Mouse (Mus musculus) heart, embryonic 10.5 days (tissue): Measurements from ENCODE around the gene Pgam5. TPM values are rescaled to one million over a fixed set of nuclear protein-coding genes. Genes with fewer than 3 reads are reported as not detected.

Source experiments
- DNase-seq: peaks from one replicate; pipeline ENCODE4 v3.0.0-alpha.2; 2017; ENCODE audit warnings: low spot score
- H3K27ac ChIP-seq: fragments of 300-500 bp; sonication (generic); 2 replicates; pipeline ENCODE4 v1.5.1; 2016; ENCODE audit warnings: mild to moderate bottlenecking
- H3K27me3 ChIP-seq: fragments of 300-500 bp; sonication (generic); 2 replicates; pipeline ENCODE4 v1.6.1; 2016; ENCODE audit warnings: mild to moderate bottlenecking; ENCODE audit not compliant: poor library complexity, insufficient read depth, severe bottlenecking
- H3K36me3 ChIP-seq: fragments of 300-500 bp; sonication (generic); 2 replicates; pipeline ENCODE4 v1.6.1; 2016; ENCODE audit warnings: mild to moderate bottlenecking, moderate library complexity
- H3K4me1 ChIP-seq: fragments of 300-500 bp; sonication (generic); 2 replicates; pipeline ENCODE4 v1.6.1; 2016; ENCODE audit warnings: mild to moderate bottlenecking
- H3K4me3 ChIP-seq: fragments of 300-500 bp; sonication (generic); 2 replicates; pipeline ENCODE4 v1.5.1; 2016; ENCODE audit warnings: mild to moderate bottlenecking, moderate library complexity
- H3K9me3 ChIP-seq: fragments of 300-500 bp; sonication (generic); 2 replicates; pipeline ENCODE4 v1.6.1; 2016; ENCODE audit warnings: mild to moderate bottlenecking, moderate library complexity
- WGBS: fragments of 180-500 bp; shearing (Covaris S2); methylation state at CpG from one replicate; pipeline ENCODE4 v1.1.7; 2016; 5-methylcytosine and 5-hydroxymethylcytosine counted together
- polyA plus RNA-seq: library from polyadenylated mRNA; unstranded; fragments of >200 nt; fragmentation: Nextera tagmentation; extraction: Ambion mirVana; gene quantifications from 2 replicates; pipeline ENCODE4 v1.2.1, GENCODE M21; 2016

Pgam5 gene
- polyA plus RNA-seq, 1 experiment from 2014 or later = 81.2 TPM

DNA sequence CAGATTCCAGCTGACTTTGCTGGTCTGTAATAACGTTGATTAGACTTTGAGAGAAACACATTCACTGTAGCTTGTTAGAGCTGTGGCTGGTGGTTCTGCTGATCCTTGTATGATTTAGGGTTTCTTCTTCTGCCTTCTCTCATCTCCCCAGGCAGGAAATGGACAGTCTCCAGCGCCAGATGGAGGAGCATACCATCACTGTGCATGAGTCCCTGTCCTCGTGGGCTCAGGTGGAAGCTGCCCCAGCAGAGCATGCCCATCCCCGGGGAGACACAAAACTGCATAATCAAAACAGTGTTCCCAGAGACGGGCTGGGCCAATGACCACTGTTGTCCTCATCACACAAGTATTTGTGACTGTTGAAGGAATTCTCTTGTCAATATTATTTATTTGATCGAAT lies 47.0 kb downstream of the Pgam5 start:
- no peak overlapping the region for H3K27ac ChIP-seq
- no peaks in the 10 kb centered on the region for H3K9me3 ChIP-seq
- whole genome bisulfite sequencing = 82% methylated on average over 6 of the region's 6 CpGs
- H3K4me3 ChIP-seq = no peak overlapping the region
- DNase-seq = no peak
- no peaks in the 10 kb centered on the region for H3K4me1 ChIP-seq
- peaks cover 84% of the 10 kb centered on the region for H3K36me3 ChIP-seq
- no peaks in the 10 kb centered on the region for H3K27me3 ChIP-seq

DNA sequence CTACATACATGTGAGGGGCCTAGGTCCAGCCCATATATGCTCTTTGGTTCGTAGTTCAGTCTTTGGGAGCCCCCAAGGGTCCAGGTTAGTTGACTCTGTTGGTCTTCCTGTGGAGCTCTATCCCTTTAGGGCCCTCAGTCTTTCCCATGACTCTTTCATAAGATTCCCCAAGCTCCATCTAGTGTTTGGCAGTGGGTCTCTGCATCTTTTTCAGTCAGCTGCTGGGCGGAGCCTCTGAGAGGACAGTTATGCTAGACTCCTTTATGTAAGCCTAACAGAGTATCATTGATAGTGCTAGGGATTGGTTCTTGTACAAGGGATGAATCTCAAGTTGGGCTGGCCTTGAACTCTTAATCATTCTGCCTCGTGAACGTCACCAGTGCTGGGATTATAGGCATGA lies 49.4 kb downstream of the Pgam5 start:
- no peak overlapping the region for H3K27ac ChIP-seq
- H3K9me3 ChIP-seq = no peaks in the 10 kb centered on the region
- no peak for DNase-seq
- no peaks in the 10 kb centered on the region for H3K4me1 ChIP-seq
- H3K4me3 ChIP-seq = no peak overlapping the region
- 94% methylated on average over 4 of the region's 4 CpGs for WGBS
- H3K27me3 ChIP-seq = no peaks in the 10 kb centered on the region
- H3K36me3 ChIP-seq = peaks cover 93% of the 10 kb centered on the region

DNA sequence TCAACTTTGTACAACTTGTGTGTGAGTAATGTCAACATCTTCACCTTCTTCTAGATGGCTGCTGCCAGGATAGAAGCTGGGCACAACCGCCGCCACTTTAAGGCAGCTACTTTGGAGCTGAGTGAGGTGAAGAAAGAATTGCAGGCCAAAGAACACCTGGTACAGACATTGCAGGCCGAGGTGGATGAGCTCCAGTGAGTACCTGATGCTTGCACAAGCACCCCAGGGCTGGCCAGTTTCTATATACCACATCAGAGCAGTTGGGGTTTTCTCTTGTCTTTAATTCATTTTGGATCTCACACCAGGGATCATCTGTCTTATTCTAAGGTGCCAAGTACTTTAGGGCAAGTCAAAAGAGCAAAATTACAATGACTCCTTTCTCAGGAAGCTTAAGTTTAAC lies 52.9 kb downstream of the Pgam5 start:
- H3K36me3 ChIP-seq = peaks cover 97% of the 10 kb centered on the region
- no peak overlapping the region for H3K4me3 ChIP-seq
- no peaks in the 10 kb centered on the region for H3K27me3 ChIP-seq
- no peak overlapping the region for H3K27ac ChIP-seq
- no peaks in the 10 kb centered on the region for H3K4me1 ChIP-seq
- 95% methylated on average over 3 of the region's 3 CpGs for WGBS
- DNase-seq = no peak
- no peaks in the 10 kb centered on the region for H3K9me3 ChIP-seq

DNA sequence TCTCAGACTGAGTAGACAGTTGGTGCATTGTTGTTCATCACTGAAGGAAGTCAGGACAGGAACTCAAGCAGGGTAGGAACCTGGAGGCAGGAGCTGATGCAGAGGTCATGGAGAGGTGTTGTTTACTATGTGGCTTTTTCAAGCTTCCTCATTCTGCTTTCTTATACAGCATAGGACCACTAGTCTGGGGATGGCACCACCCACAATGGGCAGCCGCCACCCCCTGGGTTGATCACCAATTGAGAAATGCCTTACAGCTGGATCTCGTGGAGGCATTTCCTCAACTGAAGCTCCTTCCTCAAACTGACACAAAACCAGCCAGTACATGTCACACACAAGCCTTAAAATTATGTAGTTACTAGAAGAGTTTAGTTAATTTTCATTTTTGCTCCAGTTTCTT lies 58.4 kb downstream of the Pgam5 start:
- Histone ChIP-seq H3K9me3 (no peaks in the 10 kb centered on the region), H3K4me1 (no peaks in the 10 kb centered on the region), H3K27me3 (no peaks in the 10 kb centered on the region), H3K4me3 (no peak overlapping the region), H3K36me3 (peaks cover 96% of the 10 kb centered on the region), H3K27ac (no peak overlapping the region)
- DNase-seq = no peak
- 88% methylated on average over 2 of the region's 2 CpGs for WGBS

Other genes starting within 250 kb of the Pgam5 start
- gene Gm17655, start 197.4 kb downstream of the Pgam5 start, polyA plus RNA-seq = 4.2 and 5.5 TPM in 2 replicates
- gene Gm35315, start 175.5 kb downstream of the Pgam5 start, polyA plus RNA-seq = 1.6 and 1.8 TPM in 2 replicates
- gene Plcxd1, start 169.9 kb downstream of the Pgam5 start, polyA plus RNA-seq = 0.84 and 1.1 TPM in 2 replicates
- 25.0 and 33.9 TPM in 2 replicates for gene Gtpbp6, start 161.7 kb downstream of the Pgam5 start, polyA plus RNA-seq
- 2.7 and 3.4 TPM in 2 replicates for gene Zfp605, start 159.8 kb downstream of the Pgam5 start, polyA plus RNA-seq
- gene Chfr, start 134.1 kb downstream of the Pgam5 start, polyA plus RNA-seq = 37.2 and 39.0 TPM in 2 replicates
- gene Golga3, start 93.2 kb downstream of the Pgam5 start, polyA plus RNA-seq = 20.6 and 22.3 TPM in 2 replicates
- 21.7 and 24.1 TPM in 2 replicates for gene Ankle2, start 38.9 kb downstream of the Pgam5 start, polyA plus RNA-seq
- gene Pxmp2, start 16.3 kb upstream of the Pgam5 start, polyA plus RNA-seq = 18.5 and 20.2 TPM in 2 replicates
- 23.8 and 32.4 TPM in 2 replicates for gene Pole, start 16.4 kb upstream of the Pgam5 start, polyA plus RNA-seq
- gene P2rx2, start 73.3 kb upstream of the Pgam5 start, polyA plus RNA-seq = 0.27 and 0.44 TPM in 2 replicates
- not detected in 2 replicates for gene Lrcol1, start 74.8 kb upstream of the Pgam5 start, polyA plus RNA-seq
- gene Fbrsl1, start 178.6 kb upstream of the Pgam5 start, polyA plus RNA-seq = 9.6 and 11.1 TPM in 2 replicates